Mouse (Mus musculus) CD4-positive, CD25-positive, alpha-beta regulatory T cell, adult 4 months (primary cell): Measurements from ENCODE around the gene Sycp2. TPM values are rescaled to one million over a fixed set of nuclear protein-coding genes. Genes with fewer than 3 reads are reported as not detected.

ENCODE experiments used
- ATAC-seq: one replicate; pipeline ENCODE4 v1.8.0; 2017
- polyA plus RNA-seq, 2 experiments: library from polyadenylated mRNA; unstranded; fragments of 100-300 nt; shearing (Covaris generic); gene quantifications; one replicate each; pipeline ENCODE4 v1.2.1; 2017

Sycp2 gene
- polyA plus RNA-seq, result not detected

- ATAC-seq, result no peak
Observed at GRCm38 (mm10) chr2:178407053-178407815, at the start of gene Sycp2. Gene Sycp2 (minus strand): TSS chr2:178407685.

- ATAC-seq, result no peak
Observed at GRCm38 (mm10) chr2:178454664-178455516, 47.4 kb upstream of the Sycp2 start.

- ATAC-seq, result no peak
Observed at GRCm38 (mm10) chr2:178450961-178451360, 43.5 kb upstream of the Sycp2 start.

- no peak for ATAC-seq
Observed at GRCm38 (mm10) chr2:178450236-178450635, 42.8 kb upstream of the Sycp2 start.

GRCm38 (mm10) chr2:178449386-178449785 is 41.9 kb upstream of the Sycp2 start:
- ATAC-seq, result no peak

GRCm38 (mm10) chr2:178437311-178437710 is 29.8 kb upstream of the Sycp2 start:
- ATAC-seq, result no peak

- ATAC-seq, result no peak
Observed at GRCm38 (mm10) chr2:178433903-178434302, 26.4 kb upstream of the Sycp2 start.

GRCm38 (mm10) chr2:178433495-178433894 is 26.0 kb upstream of the Sycp2 start:
- no peak for ATAC-seq

- no peak for ATAC-seq
Observed at GRCm38 (mm10) chr2:178430231-178430630, 22.7 kb upstream of the Sycp2 start, which contains the start of gene Cdh26. Gene Cdh26 (plus strand): TSS chr2:178430531.

- no peak for ATAC-seq
Observed at GRCm38 (mm10) chr2:178429426-178429825, 21.9 kb upstream of the Sycp2 start.

- no peak for ATAC-seq
Observed at GRCm38 (mm10) chr2:178428676-178429075, 21.2 kb upstream of the Sycp2 start.

- ATAC-seq, result no peak
Observed at GRCm38 (mm10) chr2:178428183-178428582, 20.7 kb upstream of the Sycp2 start.

- no peak for ATAC-seq
Observed at GRCm38 (mm10) chr2:178427181-178427580, 19.7 kb upstream of the Sycp2 start.

- no peak for ATAC-seq
Observed at GRCm38 (mm10) chr2:178426229-178426628, 18.7 kb upstream of the Sycp2 start.

GRCm38 (mm10) chr2:178423223-178423622 is 15.7 kb upstream of the Sycp2 start:
- ATAC-seq, result no peak

- no peak for ATAC-seq
Observed at GRCm38 (mm10) chr2:178422186-178422585, 14.7 kb upstream of the Sycp2 start.

- ATAC-seq, result no peak
Observed at GRCm38 (mm10) chr2:178421603-178422002, 14.1 kb upstream of the Sycp2 start.

- ATAC-seq, result no peak
Observed at GRCm38 (mm10) chr2:178420576-178420975, 13.1 kb upstream of the Sycp2 start.

GRCm38 (mm10) chr2:178416970-178417369 is 9.5 kb upstream of the Sycp2 start:
- ATAC-seq, result no peak

- ATAC-seq, result no peak
Observed at GRCm38 (mm10) chr2:178416427-178416826, 8.9 kb upstream of the Sycp2 start.

GRCm38 (mm10) chr2:178415150-178415448 is 7.6 kb upstream of the Sycp2 start:
- no peak for ATAC-seq

- ATAC-seq, result no peak
Observed at GRCm38 (mm10) chr2:178414261-178415149, 7.0 kb upstream of the Sycp2 start, which contains the start of the genes Ppp1r3d and Fam217b. Gene Ppp1r3d (minus strand): TSS chr2:178414472. Gene Fam217b (plus strand): TSS chr2:178414524.
